Mouse (Mus musculus): ENCODE results near the gene G3bp2.
A peak's percentile ranks its signal among the peaks of the same experiment; 100 is the strongest.
"Not testable (repeated sequence)": the region's sequence is repeated elsewhere in the genome, so short reads cannot be mapped to it uniquely, and the experiment has no call there.

Gene G3bp2

GRCm38 (mm10) chr5:92083417-92084038 is at the start of gene G3bp2:
TSS of gene G3bp2 (minus strand) at chr5:92083719.
- DNase-seq (ENCODE audit: low read depth), result peak; percentile 99

DNA sequence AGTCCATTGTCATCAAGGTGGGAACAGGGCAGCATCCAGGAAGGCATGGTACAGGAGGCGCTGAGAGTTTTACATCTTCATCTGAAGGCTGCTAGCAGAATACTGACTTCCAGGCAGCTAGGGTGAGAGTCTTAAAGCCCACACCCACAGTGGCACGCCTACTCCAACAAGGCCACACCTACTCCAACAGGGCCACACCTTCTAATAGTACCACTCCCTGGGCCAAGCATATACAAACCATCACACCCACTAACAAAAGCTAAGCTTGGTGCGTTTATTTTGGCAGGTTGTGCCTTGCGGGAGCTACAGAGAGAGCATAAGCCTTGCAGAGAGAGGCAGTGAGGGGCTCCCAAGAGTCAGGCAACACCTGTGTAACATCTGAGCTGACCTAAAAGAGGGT is 49.5 kb upstream of the G3bp2 start:
- not testable (repeated sequence) for DNase-seq (ENCODE audit: low read depth)

DNA sequence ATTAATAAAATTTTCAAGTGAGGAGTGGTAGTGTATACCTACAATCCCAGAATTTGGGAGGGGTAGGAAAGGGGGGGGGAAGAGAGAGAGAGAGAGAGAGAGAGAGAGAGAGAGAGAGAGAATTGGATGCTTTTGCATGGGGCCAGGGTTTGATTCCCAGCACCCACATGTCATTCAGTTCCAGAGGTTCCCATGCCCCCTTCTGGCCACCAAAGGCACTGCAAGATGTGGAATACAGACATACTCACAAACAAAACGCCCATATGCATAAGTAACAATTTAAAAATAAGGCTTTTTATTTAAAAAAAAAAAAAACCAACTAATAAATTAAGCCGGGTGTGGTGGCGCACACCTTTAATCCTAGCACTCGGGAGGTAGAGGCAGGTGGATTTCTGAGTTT is 48.6 kb upstream of the G3bp2 start:
- no peak for DNase-seq (ENCODE audit: low read depth)

DNA sequence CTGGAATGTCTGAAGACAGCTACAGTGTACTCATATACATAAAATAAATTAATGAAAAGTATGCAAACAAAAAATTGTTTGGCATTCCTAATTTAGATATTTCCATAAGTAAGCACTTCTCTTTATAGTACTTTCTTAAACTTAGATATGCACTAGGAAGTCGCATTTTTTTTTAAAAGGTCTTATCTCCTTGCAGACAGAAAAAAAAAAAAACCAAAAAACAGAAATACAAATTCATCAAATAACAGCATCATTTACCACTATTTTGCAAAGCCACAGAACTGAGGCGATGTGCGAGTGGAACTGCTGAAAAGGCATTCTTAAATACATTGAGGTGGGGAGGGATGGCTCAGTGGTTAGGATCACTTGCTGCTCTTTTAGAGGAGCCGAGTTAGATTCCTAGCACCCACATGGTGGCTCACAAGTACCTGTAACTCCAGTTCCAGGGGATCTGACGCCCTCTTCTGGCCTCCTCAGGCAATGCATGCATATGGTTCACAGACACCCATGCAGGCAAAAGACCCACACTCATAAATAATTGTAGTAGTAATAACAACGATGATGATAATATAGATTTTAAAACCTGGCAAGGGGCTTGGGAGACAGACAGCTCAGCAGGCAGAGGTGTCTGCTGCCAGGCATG is 46.6 kb upstream of the G3bp2 start:
- DNase-seq (ENCODE audit: low read depth), result no peak

DNA sequence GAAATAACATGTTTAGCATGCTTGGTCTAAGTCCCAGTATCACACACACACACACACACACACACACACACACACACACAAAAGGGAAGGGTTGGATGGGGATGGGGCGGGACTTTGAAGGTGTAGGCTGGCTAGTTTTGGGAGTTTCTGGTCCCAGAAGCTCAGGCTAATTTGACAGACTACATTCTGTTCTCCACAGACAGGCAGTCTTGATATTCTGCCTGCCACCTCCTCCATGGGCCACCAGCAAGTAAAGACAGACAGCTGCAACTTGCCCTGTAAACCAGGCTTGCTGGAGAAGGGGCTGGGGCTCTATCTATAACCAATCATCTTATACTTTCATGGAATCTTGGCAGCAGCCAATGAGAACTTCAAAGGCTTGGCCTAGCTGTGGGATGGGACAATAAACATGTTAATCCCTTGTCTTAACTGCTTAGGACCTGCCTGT is 45.8 kb upstream of the G3bp2 start:
- no peak for DNase-seq (ENCODE audit: low read depth)

- DNase-seq (ENCODE audit: low read depth), result peak; percentile 90
Observed at GRCm38 (mm10) chr5:92128570-92128969, 45.1 kb upstream of the G3bp2 start.

DNA sequence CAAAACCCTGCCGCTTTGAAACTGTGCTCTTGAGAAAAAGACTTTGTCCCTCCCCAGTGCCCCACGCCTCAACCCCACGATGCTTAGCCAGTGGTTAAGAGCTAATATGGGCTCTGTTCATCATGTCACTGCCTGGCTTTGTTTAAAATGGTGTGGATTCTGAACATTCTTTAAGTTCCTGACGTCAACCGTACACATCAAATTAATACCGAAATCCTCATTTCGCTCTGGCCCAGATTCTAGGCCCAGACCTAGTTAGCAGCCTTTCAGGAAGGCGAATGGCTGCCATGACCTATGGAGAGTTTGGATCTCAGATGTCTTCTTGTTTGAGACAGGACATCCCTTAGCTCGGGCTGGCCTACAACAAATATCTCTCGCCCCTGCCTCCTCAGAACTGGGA is 44.2 kb upstream of the G3bp2 start:
- no peak for DNase-seq (ENCODE audit: low read depth)

DNA sequence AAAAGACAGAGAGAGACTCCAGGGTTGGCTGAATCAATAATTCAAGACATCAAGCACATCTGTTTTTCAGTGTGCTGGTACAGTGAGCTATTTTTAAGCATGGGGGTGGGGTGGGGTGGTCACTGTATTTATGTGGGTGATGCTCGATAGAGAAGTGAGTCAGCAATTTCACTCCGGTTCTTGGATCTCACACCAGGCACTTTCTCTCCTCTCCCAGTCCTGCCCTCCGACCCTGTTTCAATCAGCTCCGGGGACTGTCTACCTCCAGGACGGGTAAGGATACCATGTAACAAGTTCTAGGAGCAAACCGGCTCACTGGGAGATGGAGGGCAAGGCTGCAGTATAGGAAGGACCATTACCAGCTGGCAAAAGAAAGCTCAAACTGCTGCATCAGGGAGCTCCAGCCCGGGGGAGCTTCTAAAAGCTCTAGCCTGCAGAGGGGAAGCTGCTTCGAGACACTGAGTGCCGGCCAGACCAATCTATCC is 43.7 kb upstream of the G3bp2 start:
- DNase-seq (ENCODE audit: low read depth), result peak; percentile 62

DNA sequence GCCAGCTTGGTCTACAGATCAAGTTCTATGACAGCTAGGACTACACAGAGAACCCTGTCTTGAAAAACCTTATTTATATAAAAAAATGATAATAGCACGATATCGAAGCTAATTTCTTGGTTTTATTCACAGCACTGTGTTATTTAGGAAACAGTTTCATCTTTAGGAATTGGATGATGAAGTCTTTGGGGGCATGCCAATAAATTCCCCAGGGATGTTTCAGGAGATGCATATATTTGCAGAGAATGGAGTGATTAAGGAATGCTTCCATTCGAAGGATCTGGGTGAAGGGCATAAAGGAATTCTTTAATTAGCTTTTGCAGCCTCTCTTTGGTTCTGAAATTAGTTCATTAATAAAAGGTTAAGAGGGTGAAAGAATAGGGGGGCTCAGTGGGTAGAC is 41.9 kb upstream of the G3bp2 start:
- no peak for DNase-seq (ENCODE audit: low read depth)

DNA sequence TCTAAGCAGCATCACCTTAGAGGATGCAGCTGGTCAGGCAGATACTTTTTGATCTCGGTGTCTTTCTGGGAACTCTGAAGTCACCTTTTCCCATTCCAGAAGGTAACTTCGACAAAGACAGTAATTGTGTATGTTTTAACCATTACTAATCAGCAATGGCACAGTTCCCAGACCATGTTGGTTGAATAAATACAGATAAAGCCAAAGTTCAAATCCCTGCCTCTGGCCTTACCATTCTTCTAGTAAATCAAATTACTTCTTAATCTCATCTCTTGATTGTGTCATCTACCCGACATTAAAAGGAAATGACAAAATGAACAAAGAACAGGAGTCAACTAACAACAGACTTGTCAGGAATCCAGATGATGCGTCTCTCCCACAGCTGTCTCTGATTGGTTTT is 38.1 kb upstream of the G3bp2 start:
- no peak for DNase-seq (ENCODE audit: low read depth)

DNA sequence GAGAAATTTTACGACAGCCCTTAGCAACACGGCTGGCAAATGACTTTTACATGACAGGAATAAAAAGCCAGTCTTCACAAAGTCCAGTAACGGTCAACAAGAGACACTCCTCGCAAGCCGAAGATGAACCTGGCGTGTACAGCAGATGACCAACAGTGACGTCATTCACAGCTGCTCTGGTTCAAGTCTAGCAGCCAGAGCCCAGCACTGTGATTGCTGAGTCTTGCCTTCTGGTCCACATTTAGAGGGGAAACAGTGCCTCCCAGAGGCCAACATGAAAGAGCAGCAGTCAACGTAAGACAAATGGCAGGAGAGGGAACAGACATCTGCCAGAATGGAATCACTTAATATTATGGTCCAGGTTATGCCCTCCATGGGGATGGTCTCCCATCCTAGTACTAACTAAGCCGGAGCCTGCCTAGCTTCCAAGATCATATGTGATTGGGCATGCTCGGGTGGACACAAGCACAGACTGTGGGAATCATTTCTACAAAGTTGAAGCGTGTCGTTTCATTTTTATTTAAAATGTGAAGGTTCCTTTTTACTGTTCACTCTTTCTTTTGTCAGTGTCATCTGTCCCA is 34.4 kb upstream of the G3bp2 start:
- no peak for DNase-seq (ENCODE audit: low read depth)

DNA sequence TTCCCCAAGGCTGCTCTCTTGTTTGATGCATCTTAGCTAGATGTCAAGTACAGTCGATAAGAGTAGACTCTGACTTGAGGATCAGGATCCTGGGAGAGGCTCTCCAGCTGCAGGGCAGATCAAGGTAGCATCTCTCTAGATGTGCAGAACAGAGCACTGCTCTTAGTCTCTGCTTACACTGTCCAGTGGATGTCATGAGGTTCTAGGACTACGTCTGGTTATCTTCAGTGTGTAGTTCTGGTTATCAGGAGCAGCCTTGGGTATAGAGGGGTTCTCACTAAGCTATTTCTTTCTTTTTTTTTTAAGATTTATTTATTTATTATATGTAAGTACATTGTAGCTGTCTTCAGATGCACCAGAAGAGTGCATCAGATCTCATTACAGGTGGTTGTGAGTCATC is 31.4 kb upstream of the G3bp2 start:
- no peak for DNase-seq (ENCODE audit: low read depth)

DNA sequence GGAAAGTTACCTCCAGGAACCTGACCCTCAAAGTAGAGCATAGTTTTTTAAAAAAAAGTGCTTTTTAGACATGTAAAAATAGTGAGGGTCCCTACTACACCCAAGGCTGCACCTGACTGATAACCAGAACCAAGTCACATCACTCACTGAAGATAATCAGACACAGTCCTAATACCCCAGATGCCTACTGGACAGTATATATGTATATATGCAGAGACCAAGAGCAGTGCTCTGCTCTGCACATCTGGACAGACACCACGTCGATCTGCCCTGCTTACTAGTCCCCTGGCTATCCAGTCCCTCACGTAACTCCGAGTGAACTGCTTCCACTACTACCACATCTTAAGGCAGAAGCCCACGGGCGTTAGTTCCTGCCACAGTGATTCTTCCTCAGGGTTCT is 30.7 kb upstream of the G3bp2 start:
- DNase-seq (ENCODE audit: low read depth), result no peak

- no peak for DNase-seq (ENCODE audit: low read depth)
Observed at GRCm38 (mm10) chr5:92113484-92113883, 30.0 kb upstream of the G3bp2 start.

DNA sequence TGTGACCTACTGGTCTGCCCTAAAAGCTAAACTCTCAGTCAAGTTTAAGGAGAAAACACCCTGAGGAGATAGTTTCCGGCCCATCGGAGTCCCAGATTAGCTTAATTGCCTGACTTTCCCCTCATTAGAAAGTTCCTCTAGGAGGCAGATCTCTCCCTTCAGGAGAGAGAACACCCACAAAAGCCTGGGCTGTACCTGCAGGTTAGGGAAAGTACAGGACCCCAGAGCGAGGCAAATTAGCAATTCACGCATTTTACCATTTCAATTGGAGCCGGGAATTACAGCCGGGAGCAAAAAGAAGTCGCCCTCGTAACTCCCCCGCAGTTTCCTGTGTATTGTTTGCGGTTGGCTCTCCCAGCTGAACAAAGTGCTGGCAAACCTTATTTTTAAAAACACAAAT is 29.1 kb upstream of the G3bp2 start:
- no peak for DNase-seq (ENCODE audit: low read depth)

- no peak for DNase-seq (ENCODE audit: low read depth)
Observed at GRCm38 (mm10) chr5:92112175-92112574, 28.7 kb upstream of the G3bp2 start.

- DNase-seq (ENCODE audit: low read depth), result no peak
Observed at GRCm38 (mm10) chr5:92110818-92111355, 27.4 kb upstream of the G3bp2 start.

GRCm38 (mm10) chr5:92107282-92107681 is 23.8 kb upstream of the G3bp2 start:
- DNase-seq (ENCODE audit: low read depth), result no peak

DNA sequence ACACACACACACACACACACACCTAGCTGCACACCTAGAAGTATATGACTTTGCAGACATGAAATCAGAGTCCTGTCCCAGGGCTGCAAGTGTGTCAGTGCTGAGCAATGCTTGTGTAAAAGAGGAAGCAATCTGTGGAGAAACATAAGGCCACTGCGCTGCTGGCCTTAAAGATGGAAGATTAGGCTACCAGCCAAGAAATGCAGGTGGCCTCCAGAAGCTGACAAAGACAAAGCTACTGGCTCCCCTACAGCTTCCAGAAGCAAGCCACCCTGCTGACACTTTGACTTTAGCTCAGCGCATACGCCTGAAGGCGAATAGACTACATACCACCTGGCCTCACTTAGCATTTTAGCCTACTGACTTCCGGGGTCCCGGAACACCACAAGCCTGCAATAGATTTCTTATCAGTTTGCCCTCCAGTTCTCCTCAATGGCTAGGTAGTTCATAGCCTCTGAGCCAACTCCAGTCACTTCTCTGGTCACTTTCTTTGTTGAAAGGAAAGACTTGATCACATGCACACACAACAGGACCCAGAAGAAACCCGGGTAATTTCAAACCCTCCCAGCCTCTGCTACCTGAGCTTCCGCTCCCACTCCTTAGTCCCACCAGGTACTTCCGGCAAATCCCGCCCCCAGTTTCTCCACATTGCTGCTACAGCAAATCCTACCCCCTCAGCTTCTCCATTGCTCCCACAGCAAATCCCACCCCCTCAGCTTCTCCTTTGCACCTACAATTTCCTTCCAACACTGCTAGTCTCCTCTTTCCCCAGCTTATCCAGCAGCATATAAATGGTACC is 23.0 kb upstream of the G3bp2 start:
- no peak for DNase-seq (ENCODE audit: low read depth)

GRCm38 (mm10) chr5:92103816-92104415 is 20.4 kb upstream of the G3bp2 start:
- DNase-seq (ENCODE audit: low read depth), result no peak

DNA sequence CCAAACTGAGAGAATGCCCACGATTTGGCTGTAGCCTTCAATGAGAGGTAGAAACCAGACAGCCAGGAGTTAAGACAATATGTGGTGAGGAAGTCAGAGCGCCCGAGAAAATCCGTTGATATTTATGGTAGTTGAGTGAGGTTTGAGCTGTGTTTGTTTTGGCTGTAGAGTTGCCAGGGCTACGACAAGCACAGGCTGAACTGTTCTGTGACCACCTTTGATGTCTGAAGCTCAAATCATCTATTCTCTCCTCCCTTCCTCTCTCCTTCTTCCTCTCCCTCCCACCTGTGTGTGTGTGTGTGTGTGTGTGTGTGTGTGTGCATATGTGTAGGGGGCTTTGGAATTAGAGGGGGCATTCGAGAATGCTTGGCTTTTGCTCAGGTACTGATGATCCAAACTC is 19.5 kb upstream of the G3bp2 start:
- DNase-seq (ENCODE audit: low read depth), result no peak

DNA sequence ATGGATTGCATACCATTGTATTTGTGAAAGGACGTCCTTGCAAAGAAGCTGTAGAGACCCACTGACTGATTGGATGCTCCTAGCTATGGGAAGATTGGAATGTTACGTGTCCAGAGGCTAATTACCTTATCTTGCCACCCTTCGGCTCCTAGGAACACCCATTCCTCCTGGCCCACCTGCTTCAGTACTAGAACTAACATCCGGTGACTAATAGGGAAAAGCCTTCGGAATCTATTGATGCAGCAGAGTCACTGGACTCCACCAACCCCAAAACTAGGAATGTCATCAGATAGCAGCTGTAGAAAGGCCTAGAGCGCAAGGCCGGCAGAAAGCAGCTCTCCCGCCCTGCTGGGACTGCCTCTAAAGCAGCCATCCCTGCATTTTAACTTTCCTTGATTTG is 18.1 kb upstream of the G3bp2 start:
- DNase-seq (ENCODE audit: low read depth), result no peak

Data from c-Kit-positive CD71-positive TER-119-negative erythroid progenitor cells, embryonic 14.5 days (primary cell).